Mouse (Mus musculus): ENCODE results near the gene Add1.

GRCm38 (mm10) chr5:34543114-34543513 is 30.4 kb upstream of the Add1 start:
- no peak for TF ChIP-seq CTCF (IDR thresholded peaks at IDR 0.05; ENCODE audit: borderline replicate concordance, insufficient read depth, low read length)
- no peak for TF ChIP-seq POLR2A (IDR thresholded peaks at IDR 0.05; ENCODE audit: low read depth, low read length)

Measured in embryonic fibroblast, embryonic 13.5 days (primary cell).